Mouse (Mus musculus): ENCODE results near the gene H2afy. TPM values are rescaled to one million over a fixed set of nuclear protein-coding genes. Genes with fewer than 3 reads are reported as not detected.

H2afy gene
- total RNA-seq (2023): 100 to 1,000 TPM; 288 to 301 TPM

GRCm38 (mm10) chr13:56136200-56136599, at the start of gene H2afy:
TSS of gene H2afy (minus strand) at chr13:56136361.

DNA sequence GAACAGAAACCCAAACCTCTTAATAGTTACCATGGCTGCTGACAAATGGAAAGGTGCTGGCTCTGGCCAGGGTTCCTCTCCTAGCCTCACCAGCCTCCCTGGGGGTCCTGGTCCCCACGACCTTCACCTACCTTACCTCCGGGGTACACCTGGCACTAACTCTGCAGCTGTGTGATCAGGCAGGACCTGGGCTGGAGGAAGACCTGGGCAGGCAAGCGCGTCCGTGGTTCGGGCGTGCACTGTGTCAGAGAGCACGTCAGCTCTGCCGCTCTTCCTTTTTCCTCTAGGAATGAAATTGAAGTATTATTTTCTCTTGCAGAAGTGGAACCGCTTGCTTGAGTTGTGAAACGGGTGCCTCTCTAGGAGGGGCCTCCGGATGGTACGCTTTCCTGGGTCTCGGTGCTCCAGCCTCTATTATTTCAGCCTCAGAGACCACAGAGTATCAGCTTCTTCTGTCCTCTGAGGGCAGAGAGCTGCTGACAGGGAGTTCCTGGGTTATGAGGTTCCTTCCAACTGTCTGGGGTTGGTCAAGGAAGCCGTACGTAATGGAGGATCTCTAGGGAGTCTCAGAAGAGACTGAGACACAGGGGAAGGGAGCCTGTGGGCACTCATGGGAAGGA, 42.4 kb upstream of the H2afy start, which contains the start of gene Tifab:
TSS of gene Tifab (minus strand) at position 470 of the 620 bp plus-strand sequence.

Other genes with a start within 250 kb of the H2afy start
- 1 to 10 TPM; 1.8 to 3.0 TPM for gene Tifab, start 42.5 kb upstream of the H2afy start, total RNA-seq (2023)
- not detected for gene Neurog1, start 115.8 kb upstream of the H2afy start, total RNA-seq (2023)
- gene Cxcl14, start 160.2 kb upstream of the H2afy start, total RNA-seq (2023): not detected

Data from B cell, adult 67 days (primary cell).